In the genomic region with DNA sequence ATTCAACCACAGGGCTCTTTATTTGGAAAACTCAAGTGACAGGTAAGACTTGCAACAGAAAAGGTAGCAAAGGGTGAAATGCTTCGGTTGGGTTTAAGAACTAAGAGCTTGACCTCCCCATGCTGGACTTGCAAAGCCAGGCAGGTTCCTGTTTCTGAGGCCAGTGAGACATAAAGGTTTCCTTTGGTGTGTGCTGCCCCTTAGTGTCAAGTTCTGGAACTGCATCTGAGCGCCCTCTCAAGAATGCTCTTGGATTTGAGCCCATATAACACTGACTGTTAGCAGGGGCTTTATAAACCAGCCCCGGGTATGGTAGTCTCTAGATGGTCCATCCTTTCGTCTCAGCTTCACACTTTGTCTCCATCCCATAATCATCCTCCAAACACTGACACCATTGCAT, we compare ENCODE assay signal across 8 mouse cellular contexts. TPM values are rescaled to one million over a fixed set of nuclear protein-coding genes. Genes with fewer than 3 reads are reported as not detected.
A peak's percentile ranks its signal among the peaks of the same experiment; 100 is the strongest.
DNase-seq lines count a peak whose midpoint lies in the region; ATAC-seq and TF ChIP-seq lines count a peak whose summit lies in the region.

No protein-coding gene starts in this region.

- H3K9ac ChIP-seq in embryonic facial prominence, embryonic 14.5 days (ENCODE audit: low read depth, low read length), result no peak overlapping the region
- no peak overlapping the region for H3K9ac ChIP-seq in heart, postnatal 0 days (replicated peaks; ENCODE audit: low read depth, low read length)
- no peak overlapping the region for H3K9ac ChIP-seq in lung, embryonic 14.5 days

- peak; percentile 91 for TF ChIP-seq CTCF in heart, postnatal 0 days (IDR thresholded peaks at IDR 0.05; ENCODE audit: low read depth)
- peak; percentile 92 for TF ChIP-seq CTCF in lung, embryonic 14.5 days (IDR thresholded peaks at IDR 0.05; ENCODE audit: low read depth)

- TF ChIP-seq EP300 in heart, postnatal 0 days (IDR thresholded peaks at IDR 0.05; ENCODE audit: low read depth), result no peak

- H3K4me1 ChIP-seq in embryonic facial prominence, embryonic 14.5 days (ENCODE audit: control insufficient read depth, insufficient read depth, low read length), result no peaks in the 10 kb centered on the region; the same call in 1 of the 2 replicates
- H3K4me1 ChIP-seq in heart, postnatal 0 days (ENCODE audit: control insufficient read depth, insufficient read depth), result no peaks in the 10 kb centered on the region
- no peaks in the 10 kb centered on the region for H3K4me1 ChIP-seq in lung, embryonic 14.5 days (ENCODE audit: insufficient read depth)

- WGBS in embryonic facial prominence, embryonic 14.5 days, result 8% methylated on average over 4 of the region's 4 CpGs
- 7% methylated on average over 4 of the region's 4 CpGs for WGBS in heart, postnatal 0 days
- WGBS in lung, embryonic 14.5 days, result 6% methylated on average over 4 of the region's 4 CpGs

- ATAC-seq in CD4-positive, CD25-positive, alpha-beta regulatory T cell, adult 4 months, result peak; percentile 47
- no peak for ATAC-seq in embryonic facial prominence, embryonic 14.5 days (ENCODE audit: low read depth)
- ATAC-seq in heart, postnatal 0 days (ENCODE audit: insufficient read depth, low read depth), result 0 out of 2 replicates have a peak, but pooled peaks have one; percentile 44
- ATAC-seq in lung, embryonic 14.5 days (ENCODE audit: insufficient read depth), result 0 out of 2 replicates have a peak, but pooled peaks have one; percentile 21

- no peak overlapping the region for H3K27ac ChIP-seq in embryonic facial prominence, embryonic 14.5 days (replicated peaks; ENCODE audit: low read depth, low read length)
- no peak overlapping the region for H3K27ac ChIP-seq in heart, postnatal 0 days (ENCODE audit: low read depth)
- no peak overlapping the region for H3K27ac ChIP-seq in lung, embryonic 14.5 days (ENCODE audit: low read depth)

- no peaks in the 10 kb centered on the region for H3K9me3 ChIP-seq in embryonic facial prominence, embryonic 14.5 days (ENCODE audit: control insufficient read depth, low read length)
- H3K9me3 ChIP-seq in heart, postnatal 0 days (replicated peaks; ENCODE audit: control insufficient read depth, low read length), result no peaks in the 10 kb centered on the region
- no peaks in the 10 kb centered on the region for H3K9me3 ChIP-seq in lung, embryonic 14.5 days (ENCODE audit: low read depth, low read length)

- H3K36me3 ChIP-seq in embryonic facial prominence, embryonic 14.5 days (ENCODE audit: control insufficient read depth, insufficient read depth, low read length), result no peaks in the 10 kb centered on the region
- no peaks in the 10 kb centered on the region for H3K36me3 ChIP-seq in heart, postnatal 0 days (replicated peaks; ENCODE audit: control insufficient read depth, insufficient read depth, low read length)
- H3K36me3 ChIP-seq in lung, embryonic 14.5 days (ENCODE audit: insufficient read depth), result no peaks in the 10 kb centered on the region

- H3K4me2 ChIP-seq in embryonic facial prominence, embryonic 14.5 days (ENCODE audit: low read depth, low read length), result no peak overlapping the region
- H3K4me2 ChIP-seq in heart, postnatal 0 days (ENCODE audit: low read depth, low read length), result no peak overlapping the region
- H3K4me2 ChIP-seq in lung, embryonic 14.5 days, result no peak overlapping the region

- H3K4me3 ChIP-seq in embryonic facial prominence, embryonic 14.5 days (ENCODE audit: low read depth, low read length), result no peak overlapping the region
- H3K4me3 ChIP-seq in heart, postnatal 0 days (ENCODE audit: low read depth, low read length), result no peak overlapping the region
- H3K4me3 ChIP-seq in lung, embryonic 14.5 days (ENCODE audit: low read depth, low read length), result no peak overlapping the region

- DNase-seq in adrenal gland, postnatal 36 days, result peak; percentile 74 to 78
- peak; percentile 78 for DNase-seq in embryonic facial prominence, embryonic 14.5 days (ENCODE audit: low spot score)
- DNase-seq in heart, postnatal 0 days (ENCODE audit: low spot score), result peak; percentile 54
- peak; percentile 89 to 91 for DNase-seq in kidney, postnatal 4 days
- peak; percentile 96 for DNase-seq in lung, embryonic 14.5 days
- peak; percentile 12 for DNase-seq in ovary, adult 18-20 months (ENCODE audit: low spot score)
- peak; percentile 75 for DNase-seq in thymus, postnatal 0 days (ENCODE audit: low spot score)

- no peaks in the 10 kb centered on the region for H3K27me3 ChIP-seq in embryonic facial prominence, embryonic 14.5 days (replicated peaks; ENCODE audit: control insufficient read depth, insufficient read depth, low read length)
- no peaks in the 10 kb centered on the region; the same call in 1 of the 2 replicates for H3K27me3 ChIP-seq in heart, postnatal 0 days (ENCODE audit: control insufficient read depth, insufficient read depth, low read length)
- no peaks in the 10 kb centered on the region for H3K27me3 ChIP-seq in lung, embryonic 14.5 days (ENCODE audit: insufficient read depth, low read length)

RNA-seq across cellular contexts. Expression of a gene that starts 2.9 kb away (rescaled TPM):
- not detected for polyA plus RNA-seq in CD4-positive, CD25-positive, alpha-beta regulatory T cell, adult 4 months (2017; shearing (Covaris generic))
- not detected for total RNA-seq in adrenal gland, postnatal 36 days (2021)
- polyA plus RNA-seq in embryonic facial prominence, embryonic 14.5 days (2014; fragmentation: Nextera tagmentation; extraction: Ambion mirVana), result 1.5 and 2.9 TPM in 2 replicates
- total RNA-seq in heart, postnatal 0 days (2014; rRNA removed; ENCODE audit: low replicate concordance), result not detected in 2 replicates
- polyA plus RNA-seq in heart, postnatal 0 days (2015; fragmentation: Nextera tagmentation; extraction: Ambion mirVana), result not detected in 2 replicates
- 0.74 TPM in 1 of 2 replicates, not detected in the other for polyA plus RNA-seq in lung, embryonic 14.5 days (2014; fragmentation: Nextera tagmentation; extraction: Ambion mirVana)
- 0.89 and 1.4 TPM in 2 replicates for polyA plus RNA-seq in thymus, postnatal 0 days (2015; fragmentation: Nextera tagmentation; extraction: Ambion mirVana)

RNA-seq across cellular contexts. Expression of a gene that starts 36.7 kb away (rescaled TPM):
- not detected for polyA plus RNA-seq in CD4-positive, CD25-positive, alpha-beta regulatory T cell, adult 4 months (2017; shearing (Covaris generic))
- total RNA-seq in adrenal gland, postnatal 36 days (2021), result under 1 TPM in 1 of 2 experiments, not detected in 1; 0.40 TPM
- polyA plus RNA-seq in embryonic facial prominence, embryonic 14.5 days (2014; fragmentation: Nextera tagmentation; extraction: Ambion mirVana), result 0.16 and 0.64 TPM in 2 replicates
- not detected in 2 replicates for total RNA-seq in heart, postnatal 0 days (2014; rRNA removed; ENCODE audit: low replicate concordance)
- not detected in 2 replicates for polyA plus RNA-seq in heart, postnatal 0 days (2015; fragmentation: Nextera tagmentation; extraction: Ambion mirVana)
- polyA plus RNA-seq in lung, embryonic 14.5 days (2014; fragmentation: Nextera tagmentation; extraction: Ambion mirVana), result 0.11 TPM in 1 of 2 replicates, not detected in the other
- 3.6 and 4.2 TPM in 2 replicates for polyA plus RNA-seq in thymus, postnatal 0 days (2015; fragmentation: Nextera tagmentation; extraction: Ambion mirVana)

RNA-seq across cellular contexts. Expression of a gene that starts 43.6 kb away (rescaled TPM):
- polyA plus RNA-seq in CD4-positive, CD25-positive, alpha-beta regulatory T cell, adult 4 months (2017; shearing (Covaris generic)), result 10 to 100 TPM; 11.2 to 25.9 TPM
- total RNA-seq in adrenal gland, postnatal 36 days (2021), result under 1 TPM; 0.10 to 0.20 TPM
- polyA plus RNA-seq in embryonic facial prominence, embryonic 14.5 days (2014; fragmentation: Nextera tagmentation; extraction: Ambion mirVana), result 4.4 and 5.5 TPM in 2 replicates
- 0.95 and 2.3 TPM in 2 replicates for total RNA-seq in heart, postnatal 0 days (2014; rRNA removed; ENCODE audit: low replicate concordance)
- 0.21 and 0.25 TPM in 2 replicates for polyA plus RNA-seq in heart, postnatal 0 days (2015; fragmentation: Nextera tagmentation; extraction: Ambion mirVana)
- 4.1 and 4.5 TPM in 2 replicates for polyA plus RNA-seq in lung, embryonic 14.5 days (2014; fragmentation: Nextera tagmentation; extraction: Ambion mirVana)
- polyA plus RNA-seq in thymus, postnatal 0 days (2015; fragmentation: Nextera tagmentation; extraction: Ambion mirVana), result 1.8 TPM in 2 replicates

Comparison
In these comparisons a context has a peak if more than half of its experiments do, and no peak if none do; other contexts are left out.
1. DNase-seq: peak in every context shown above with its lines; median percentile 96 in lung, embryonic 14.5 days; 90 in kidney, postnatal 4 days; 78 in embryonic facial prominence, embryonic 14.5 days; 76 in adrenal gland, postnatal 36 days; 75 in thymus, postnatal 0 days; 54 in heart, postnatal 0 days; 12 in ovary, adult 18-20 months.